Mouse (Mus musculus) ES-CJ7 (cell line): Measurements from ENCODE around the gene Myh3.
A peak's percentile ranks its signal among the peaks of the same experiment; 100 is the strongest.
"Not testable (repeated sequence)": the region's sequence is repeated elsewhere in the genome, so short reads cannot be mapped to it uniquely, and the experiment has no call there.

Experiments used
- DNase-seq: peaks from one replicate; pipeline ENCODE4 v3.0.0; 2011; ENCODE audit warnings: low read depth, low spot score

The Myh3 gene

DNA sequence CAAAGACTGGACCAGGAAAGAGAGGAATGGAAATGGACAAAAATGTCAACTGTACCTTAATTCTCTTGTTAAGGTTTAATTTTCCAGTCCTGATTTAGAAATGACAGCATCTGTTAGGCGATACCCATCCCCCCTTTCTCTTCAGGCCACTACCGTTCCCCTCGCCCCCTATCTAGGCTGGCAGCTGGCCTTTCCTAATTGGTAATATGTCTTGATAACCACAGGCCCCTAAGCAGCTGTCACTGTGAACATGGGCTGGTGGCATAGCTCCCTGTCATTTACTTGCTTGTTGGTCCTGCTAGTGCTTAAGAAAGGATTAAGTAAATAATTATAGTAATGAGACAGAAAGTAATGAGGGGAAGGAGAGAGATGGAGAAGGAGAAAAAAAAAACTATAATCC is 665 bp upstream of the Myh3 start:
- no peak for DNase-seq

DNA sequence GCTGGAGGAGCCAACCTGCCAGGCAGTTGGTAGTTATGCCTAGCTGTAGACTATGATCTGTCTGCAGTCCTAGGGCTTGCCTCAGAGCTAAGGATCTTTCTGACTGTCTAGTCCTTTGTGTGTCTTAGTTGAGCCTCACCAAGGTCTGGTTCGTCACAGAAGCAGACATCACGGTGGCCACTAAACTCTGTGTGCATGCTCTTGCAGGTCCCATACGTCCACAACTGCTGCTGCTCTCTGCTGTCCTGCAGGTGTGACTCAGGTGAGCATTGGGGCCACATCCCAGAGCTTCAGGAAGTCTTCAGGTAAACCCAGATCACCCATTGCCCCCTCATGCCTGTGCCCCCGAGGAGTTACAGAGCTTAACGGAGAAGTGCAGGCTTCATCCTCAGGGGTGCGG is 788 bp downstream of the Myh3 start:
- no peak for DNase-seq

DNA sequence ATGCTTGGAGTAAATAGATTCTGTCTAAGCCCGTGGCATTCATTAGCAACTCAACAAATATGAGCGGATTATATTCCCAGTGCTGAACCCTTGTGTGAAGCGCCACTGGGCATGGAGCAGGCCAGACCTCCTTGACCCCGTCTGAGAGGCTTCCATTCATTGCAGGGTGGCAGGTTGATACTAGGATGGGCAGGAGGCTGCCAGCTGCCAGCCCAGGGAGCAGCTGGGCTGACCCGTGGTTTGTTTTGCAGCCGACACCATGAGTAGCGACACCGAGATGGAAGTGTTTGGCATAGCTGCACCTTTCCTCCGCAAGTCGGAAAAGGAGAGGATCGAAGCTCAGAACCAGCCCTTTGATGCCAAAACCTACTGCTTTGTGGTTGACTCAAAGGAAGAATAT is 1.6 kb downstream of the Myh3 start:
- no peak for DNase-seq

DNA sequence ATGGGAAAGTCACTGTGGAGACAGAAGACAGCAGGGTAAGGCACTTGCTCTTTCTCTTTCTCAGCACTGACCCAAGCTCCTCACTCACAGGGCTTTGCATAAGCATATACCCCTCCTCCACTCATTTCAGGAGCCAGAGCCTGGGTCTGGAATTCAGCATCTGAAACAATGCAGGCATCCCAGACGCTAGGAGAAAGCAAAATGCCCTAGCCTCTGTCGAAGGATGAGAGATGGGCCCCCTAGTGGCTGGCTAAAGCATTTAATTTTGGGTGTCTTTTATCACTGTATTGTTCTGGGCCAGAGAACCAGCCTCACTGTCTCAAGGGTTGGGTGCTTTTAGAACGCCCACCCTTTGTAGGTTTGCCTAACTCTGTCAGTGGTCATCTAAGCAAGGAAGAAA is 2.1 kb downstream of the Myh3 start:
- DNase-seq, result peak; percentile 91

DNA sequence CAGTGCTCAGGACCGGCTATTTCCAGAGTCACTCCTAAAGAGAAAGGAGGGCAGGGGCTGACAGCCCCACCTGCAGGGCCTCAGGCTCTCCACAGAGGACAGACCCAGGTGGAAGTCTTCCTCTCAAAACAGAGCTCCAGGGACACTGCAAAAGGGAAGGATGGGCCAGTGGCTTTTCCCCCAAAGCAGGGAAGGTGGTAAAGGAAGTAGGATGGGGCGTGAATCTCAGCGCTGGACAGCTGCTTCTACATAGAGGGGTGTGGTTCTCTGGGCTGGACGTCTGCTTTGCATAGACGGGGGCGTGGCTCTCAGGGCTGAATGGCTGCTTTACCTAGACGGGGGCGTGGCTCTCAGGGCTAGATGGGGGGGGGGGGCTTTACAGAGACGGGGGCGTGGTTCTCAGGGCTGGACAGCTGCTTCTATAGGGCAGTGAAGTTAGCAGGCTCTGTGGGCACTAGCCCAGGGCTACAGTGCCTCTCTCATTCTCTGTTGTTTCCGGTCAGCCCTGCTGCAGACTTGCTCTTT is 3.1 kb downstream of the Myh3 start:
- DNase-seq, result peak; percentile 87

DNA sequence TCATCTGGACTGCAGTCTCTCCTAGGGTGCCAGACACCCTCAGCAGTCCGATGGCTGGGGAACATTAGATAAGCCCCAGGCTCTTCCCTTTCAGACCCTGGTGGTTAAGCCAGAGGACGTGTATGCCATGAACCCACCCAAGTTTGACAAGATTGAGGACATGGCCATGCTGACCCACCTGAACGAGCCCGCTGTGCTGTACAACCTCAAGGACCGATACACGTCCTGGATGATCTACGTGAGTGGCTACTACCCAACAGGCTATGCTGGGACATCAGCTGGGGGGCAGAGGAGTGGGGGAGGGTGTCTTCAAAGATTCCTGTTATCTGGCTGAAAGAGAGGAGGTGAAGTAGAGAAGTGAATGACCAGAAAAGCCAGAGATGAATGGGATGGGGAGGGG is 4.1 kb downstream of the Myh3 start:
- DNase-seq, result no peak

GRCm38 (mm10) chr11:67082793-67083192 is 4.7 kb downstream of the Myh3 start:
- no peak for DNase-seq

DNA sequence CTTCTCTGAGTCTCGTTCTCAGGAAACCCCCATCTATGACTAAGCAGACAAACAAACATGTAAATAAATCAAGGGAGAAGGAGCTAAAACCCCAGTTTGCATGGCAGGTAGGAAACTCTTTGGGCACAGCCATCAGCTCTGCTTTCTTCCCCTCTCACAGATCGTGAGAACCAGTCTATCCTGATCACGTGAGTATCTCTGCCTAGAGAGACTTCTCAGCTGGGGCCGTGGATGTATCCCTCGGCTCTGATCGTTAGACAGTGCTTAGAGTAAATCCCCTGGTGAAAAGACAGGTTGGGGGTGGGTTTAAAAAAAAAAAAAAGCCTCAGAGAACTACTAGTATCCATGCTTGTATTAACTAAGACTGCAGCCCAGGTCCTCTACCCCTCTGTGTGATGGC is 5.1 kb downstream of the Myh3 start:
- DNase-seq, result no peak

GRCm38 (mm10) chr11:67083712-67084340 is 5.7 kb downstream of the Myh3 start:
- DNase-seq, result peak; percentile 76

DNA sequence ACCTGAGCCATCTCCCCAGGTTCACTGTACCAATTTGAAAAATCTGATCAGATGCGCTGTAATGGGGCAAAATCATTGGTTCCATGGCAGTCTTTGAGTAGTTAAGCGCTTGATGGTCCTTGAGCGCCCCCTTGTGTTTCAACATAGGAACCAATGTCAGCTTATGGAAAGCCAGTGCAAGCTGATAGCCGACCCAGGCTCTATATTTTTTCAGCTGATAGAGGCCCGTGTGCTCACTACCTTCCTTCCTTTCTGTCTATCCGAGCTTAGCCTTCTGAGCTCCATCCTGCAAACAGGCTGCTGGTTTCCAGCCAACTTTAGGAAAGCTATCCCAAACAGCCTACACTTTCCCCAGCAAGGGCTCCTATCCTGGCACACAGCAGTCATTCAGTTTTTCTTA is 7.4 kb downstream of the Myh3 start:
- DNase-seq, result peak; percentile 87

GRCm38 (mm10) chr11:67086467-67087164 is 8.5 kb downstream of the Myh3 start:
- no peak for DNase-seq

DNA sequence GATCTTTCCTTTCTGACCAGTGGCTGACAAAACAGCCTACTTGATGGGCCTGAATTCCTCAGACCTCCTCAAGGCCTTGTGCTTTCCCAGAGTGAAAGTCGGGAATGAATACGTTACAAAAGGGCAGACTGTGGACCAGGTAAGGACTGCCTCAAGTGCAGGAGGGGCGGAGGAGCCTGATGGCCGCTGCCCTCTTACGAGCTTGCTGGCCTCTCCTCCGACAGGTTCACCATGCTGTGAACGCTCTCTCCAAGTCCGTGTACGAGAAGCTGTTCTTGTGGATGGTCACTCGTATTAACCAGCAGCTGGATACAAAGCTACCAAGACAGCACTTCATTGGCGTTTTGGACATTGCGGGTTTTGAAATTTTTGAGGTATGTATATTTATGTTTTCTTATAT is 9.1 kb downstream of the Myh3 start:
- DNase-seq, result no peak

GRCm38 (mm10) chr11:67092354-67092753 is 14.3 kb downstream of the Myh3 start:
- DNase-seq, result not testable (repeated sequence)

DNA sequence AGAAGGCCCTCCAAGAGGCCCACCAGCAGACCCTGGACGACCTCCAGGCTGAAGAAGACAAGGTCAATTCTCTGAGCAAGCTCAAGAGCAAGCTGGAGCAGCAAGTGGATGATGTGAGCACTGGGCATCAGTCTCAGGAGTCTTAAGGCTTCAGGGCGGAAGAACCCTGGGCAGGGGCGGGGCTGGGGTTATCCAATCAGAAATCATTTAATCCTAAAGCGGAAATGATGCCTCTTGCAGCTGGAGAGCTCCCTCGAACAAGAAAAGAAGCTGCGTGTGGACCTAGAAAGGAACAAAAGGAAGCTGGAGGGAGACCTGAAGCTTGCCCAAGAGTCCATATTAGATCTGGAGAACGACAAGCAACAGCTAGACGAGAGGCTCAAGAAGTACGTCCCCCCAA is 15.1 kb downstream of the Myh3 start:
- DNase-seq, result no peak

DNA sequence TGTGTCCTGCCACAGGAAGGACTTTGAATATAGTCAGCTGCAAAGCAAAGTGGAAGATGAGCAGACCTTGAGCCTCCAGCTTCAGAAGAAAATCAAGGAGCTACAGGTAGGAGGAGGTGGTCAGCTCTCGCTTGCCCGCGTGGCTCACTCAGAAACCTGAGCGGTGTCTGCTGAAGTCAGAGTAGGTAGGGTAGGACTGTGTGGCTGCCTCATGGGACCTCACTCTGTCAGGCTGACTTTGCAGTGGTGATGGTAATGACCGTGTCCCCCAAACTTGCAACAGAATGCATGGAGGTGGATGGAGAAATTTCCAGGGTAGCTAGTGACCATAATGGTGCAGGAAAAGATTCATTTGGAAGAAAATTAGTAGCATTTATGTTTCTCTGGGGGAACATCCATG is 15.6 kb downstream of the Myh3 start:
- no peak for DNase-seq

DNA sequence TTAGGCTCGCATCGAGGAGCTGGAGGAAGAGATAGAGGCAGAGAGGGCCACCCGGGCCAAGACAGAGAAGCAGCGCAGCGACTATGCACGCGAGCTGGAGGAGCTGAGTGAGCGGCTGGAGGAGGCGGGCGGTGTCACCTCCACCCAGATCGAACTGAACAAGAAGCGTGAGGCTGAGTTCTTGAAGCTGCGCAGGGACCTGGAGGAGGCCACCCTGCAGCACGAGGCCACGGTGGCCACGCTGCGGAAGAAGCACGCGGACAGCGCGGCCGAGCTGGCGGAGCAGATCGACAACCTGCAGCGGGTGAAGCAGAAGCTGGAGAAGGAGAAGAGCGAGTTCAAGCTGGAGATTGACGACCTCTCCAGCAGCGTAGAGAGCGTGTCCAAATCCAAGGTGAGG is 16.4 kb downstream of the Myh3 start:
- DNase-seq, result no peak

GRCm38 (mm10) chr11:67097709-67098108 is 19.6 kb downstream of the Myh3 start:
- no peak for DNase-seq

DNA sequence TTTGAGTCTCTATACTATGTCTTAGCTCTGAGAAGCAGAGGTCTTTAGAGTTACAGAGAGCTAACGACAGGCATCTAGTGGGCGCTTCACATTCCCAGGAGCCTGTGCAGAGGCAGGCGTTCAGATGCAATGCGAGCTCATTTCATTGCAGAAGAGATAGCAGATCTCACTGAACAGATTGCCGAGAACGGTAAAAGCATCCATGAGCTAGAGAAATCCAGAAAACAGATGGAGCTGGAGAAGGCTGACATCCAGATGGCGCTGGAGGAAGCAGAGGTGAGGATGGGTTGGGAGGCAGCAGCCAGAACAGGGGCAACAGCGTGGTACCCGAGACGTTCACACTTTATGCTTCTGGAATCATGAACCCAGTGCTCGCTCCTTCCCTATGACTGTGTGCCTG is 20.3 kb downstream of the Myh3 start:
- DNase-seq, result no peak

- DNase-seq, result no peak
Observed at GRCm38 (mm10) chr11:67099241-67099640, 21.1 kb downstream of the Myh3 start.

GRCm38 (mm10) chr11:67100169-67100568 is 22.1 kb downstream of the Myh3 start:
- DNase-seq, result peak; percentile 79

GRCm38 (mm10) chr11:67101713-67102112 is 23.6 kb downstream of the Myh3 start:
- DNase-seq, result peak; percentile 49

- no peak for DNase-seq
Observed at GRCm38 (mm10) chr11:67103256-67103655, 25.2 kb downstream of the Myh3 start.

DNA sequence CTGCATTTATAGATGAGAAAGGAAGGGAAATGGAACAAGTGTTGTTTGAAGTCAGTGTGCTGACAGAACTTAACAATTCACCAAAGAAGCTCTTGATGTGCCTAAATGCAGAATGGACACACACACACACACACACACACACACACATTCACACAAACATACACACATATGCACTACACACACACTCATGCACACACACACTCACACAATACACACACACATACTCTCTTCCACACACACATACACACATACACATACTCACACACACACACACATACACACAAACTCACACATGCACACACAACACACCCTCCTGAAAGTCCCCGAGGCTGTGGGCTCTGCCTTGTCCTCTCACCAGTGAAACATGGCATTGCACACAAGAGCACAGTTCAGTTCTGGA is 26.1 kb downstream of the Myh3 start:
- DNase-seq, result no peak
